ENCODE assay signal across 9 mouse cellular contexts in the genomic region with DNA sequence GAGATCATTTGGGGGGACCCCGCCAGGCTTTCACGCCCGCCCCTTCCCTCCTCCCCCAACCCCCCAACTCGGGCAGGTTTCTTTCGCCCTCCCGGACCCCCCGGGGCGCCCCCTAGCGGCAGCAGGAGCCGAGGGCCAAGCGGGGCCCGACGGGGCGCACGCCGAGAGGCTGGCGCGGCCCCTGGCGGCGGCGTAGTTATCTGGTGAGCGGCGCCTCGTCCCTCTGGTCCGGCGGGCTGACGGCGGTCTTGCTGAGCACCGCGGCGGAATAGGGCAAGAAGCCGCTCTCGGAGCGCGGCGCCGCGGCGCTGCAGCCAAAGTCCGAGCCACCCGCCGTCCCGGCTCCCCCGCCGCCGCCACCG. TPM values are rescaled to one million over a fixed set of nuclear protein-coding genes. Genes with fewer than 3 reads are reported as not detected.
DNase-seq lines count a peak whose midpoint lies in the region; ATAC-seq and TF ChIP-seq lines count a peak whose summit lies in the region.
"Had no signal": no experiment of that assay in that cellular context is flagged by ENCODE, and none has a peak within 500 bp of the region (broad histone marks: within the 10 kb centered on the region; RNA-seq: fewer than 3 reads in every experiment).

No protein-coding gene starts in this region.

- H3K36me3 ChIP-seq in embryonic facial prominence, embryonic 11.5 days (replicated peaks; ENCODE audit: control insufficient read depth, insufficient read depth, low read depth, low read length) = no peaks in the 10 kb centered on the region
- no peaks in the 10 kb centered on the region for H3K36me3 ChIP-seq in hindbrain, embryonic 10.5 days
- H3K36me3 ChIP-seq in liver, embryonic 12.5 days = no peaks in the 10 kb centered on the region

- peak overlapping the region; percentile 49; the same call in 1 of the 2 replicates for H3K4me2 ChIP-seq in embryonic facial prominence, embryonic 11.5 days (ENCODE audit: low read depth, low read length)
- H3K4me2 ChIP-seq in liver, embryonic 12.5 days = peak overlapping the region; percentile 55

- no peak for DNase-seq in left cerebral cortex, adult 2 months (ENCODE audit: extremely low spot score in 1 of 2, low spot score in 2 of 2)
- DNase-seq in left cerebral cortex, adult 18-20 months (ENCODE audit: low spot score in 2 of 2) = no peak
- DNase-seq in embryonic facial prominence, embryonic 11.5 days (ENCODE audit: low spot score) = peak; percentile 40
- DNase-seq in hindbrain, embryonic 10.5 days (ENCODE audit: low spot score) = no peak
- DNase-seq in retina, embryonic 14.5 days (ENCODE audit: low spot score) = peak; percentile 60
- DNase-seq in cerebellum, adult 11-12 months = no peak
- no peak for DNase-seq in natural killer cell, adult 2 months (ENCODE audit: low spot score in 2 of 2)

- peak; percentile 37 for TF ChIP-seq CTCF in left cerebral cortex, adult 2 months (IDR thresholded peaks at IDR 0.05)

- 1% methylated on average over 27 of the region's 47 CpGs for WGBS in embryonic facial prominence, embryonic 11.5 days
- WGBS in hindbrain, embryonic 10.5 days = under 1% methylated on average over 47 of the region's 47 CpGs
- WGBS in liver, embryonic 12.5 days (ENCODE audit: insufficient replicate concordance) = 4% methylated on average over 40 of the region's 47 CpGs

- H3K4me3 ChIP-seq in left cerebral cortex, adult 2 months = no peak overlapping the region
- H3K4me3 ChIP-seq in embryonic facial prominence, embryonic 11.5 days (ENCODE audit: low read depth, low read length) = peak overlapping the region; percentile 23
- H3K4me3 ChIP-seq in hindbrain, embryonic 10.5 days = peak overlapping the region; percentile 45
- H3K4me3 ChIP-seq in liver, embryonic 12.5 days = peak overlapping the region; percentile 36

- H3K27me3 ChIP-seq in embryonic facial prominence, embryonic 11.5 days (ENCODE audit: control insufficient read depth, insufficient read depth, low read length) = peaks cover 65% of the 10 kb centered on the region
- H3K27me3 ChIP-seq in hindbrain, embryonic 10.5 days (ENCODE audit: insufficient read depth, poor library complexity, severe bottlenecking) = peaks cover 100% of the 10 kb centered on the region
- peaks cover 90% of the 10 kb centered on the region for H3K27me3 ChIP-seq in liver, embryonic 12.5 days (replicated peaks)

- no peaks in the 10 kb centered on the region; the same call in 1 of the 2 replicates for H3K4me1 ChIP-seq in embryonic facial prominence, embryonic 11.5 days (ENCODE audit: control insufficient read depth, insufficient read depth, low read length)
- peaks cover 19% of the 10 kb centered on the region for H3K4me1 ChIP-seq in hindbrain, embryonic 10.5 days (replicated peaks)
- peaks cover 13% of the 10 kb centered on the region for H3K4me1 ChIP-seq in liver, embryonic 12.5 days

- intact Hi-C loops in left cerebral cortex, adult 2 months (cut with DNase I) = loop anchor here (5.0 to 10.0 kb wide), 4 partner anchors 57 to 1381 kb away; partner anchors contain the start of genes Gm28230, Hoxd3, Hoxd4 and Sp9

- no peak overlapping the region for H3K27ac ChIP-seq in left cerebral cortex, adult 2 months
- H3K27ac ChIP-seq in embryonic facial prominence, embryonic 11.5 days (replicated peaks; ENCODE audit: low read depth, low read length) = no peak overlapping the region
- H3K27ac ChIP-seq in hindbrain, embryonic 10.5 days = 0 out of 2 replicates have a peak overlapping the region, but pooled peaks have one; percentile 16
- no peak overlapping the region for H3K27ac ChIP-seq in liver, embryonic 12.5 days

- no peak for ATAC-seq in embryonic facial prominence, embryonic 11.5 days (replicated peaks; ENCODE audit: insufficient number of reproducible peaks, low FRiP score, low TSS enrichment, low read depth)
- no peak for ATAC-seq in liver, embryonic 12.5 days

- H3K9ac ChIP-seq in embryonic facial prominence, embryonic 11.5 days (replicated peaks; ENCODE audit: low read length) = no peak overlapping the region
- H3K9ac ChIP-seq in liver, embryonic 12.5 days = no peak overlapping the region

- H3K9me3 ChIP-seq in embryonic facial prominence, embryonic 11.5 days (replicated peaks; ENCODE audit: control insufficient read depth, low read length) = no peaks in the 10 kb centered on the region
- H3K9me3 ChIP-seq in hindbrain, embryonic 10.5 days = no peaks in the 10 kb centered on the region
- no peaks in the 10 kb centered on the region for H3K9me3 ChIP-seq in liver, embryonic 12.5 days (replicated peaks)

RNA-seq across cellular contexts. Expression of gene Evx2, which starts 4.0 kb away (rescaled TPM):
- not detected for total RNA-seq in left cerebral cortex, adult 2 months (2021)
- not detected for total RNA-seq in left cerebral cortex, adult 18-20 months (2021)
- polyA plus RNA-seq in embryonic facial prominence, embryonic 11.5 days (2014; fragmentation: Nextera tagmentation; extraction: Ambion mirVana) = 0.08 and 0.10 TPM in 2 replicates
- polyA plus RNA-seq in hindbrain, embryonic 10.5 days (2016; fragmentation: Nextera tagmentation; extraction: Ambion mirVana) = 0.19 and 0.47 TPM in 2 replicates
- polyA plus RNA-seq in liver, embryonic 12.5 days (2016; fragmentation: Nextera tagmentation; extraction: Ambion mirVana) = not detected in 2 replicates
- total RNA-seq: left cerebral cortex, postnatal 10 days had no signal

RNA-seq across cellular contexts. Expression of gene Hoxd13, which starts 12.7 kb away (rescaled TPM):
- not detected for total RNA-seq in left cerebral cortex, adult 2 months (2021)
- not detected for total RNA-seq in left cerebral cortex, adult 18-20 months (2021)
- polyA plus RNA-seq in embryonic facial prominence, embryonic 11.5 days (2014; fragmentation: Nextera tagmentation; extraction: Ambion mirVana) = not detected in 2 replicates
- polyA plus RNA-seq in hindbrain, embryonic 10.5 days (2016; fragmentation: Nextera tagmentation; extraction: Ambion mirVana) = not detected in 2 replicates
- polyA plus RNA-seq in liver, embryonic 12.5 days (2016; fragmentation: Nextera tagmentation; extraction: Ambion mirVana) = 0.10 TPM in 1 of 2 replicates, not detected in the other
- total RNA-seq: left cerebral cortex, postnatal 10 days had no signal

RNA-seq across cellular contexts. Expression of gene Hoxd12, which starts 19.4 kb away (rescaled TPM):
- not detected for total RNA-seq in left cerebral cortex, adult 2 months (2021)
- total RNA-seq in left cerebral cortex, adult 18-20 months (2021) = not detected
- polyA plus RNA-seq in embryonic facial prominence, embryonic 11.5 days (2014; fragmentation: Nextera tagmentation; extraction: Ambion mirVana) = not detected in 2 replicates
- polyA plus RNA-seq in hindbrain, embryonic 10.5 days (2016; fragmentation: Nextera tagmentation; extraction: Ambion mirVana) = not detected in 2 replicates
- polyA plus RNA-seq in liver, embryonic 12.5 days (2016; fragmentation: Nextera tagmentation; extraction: Ambion mirVana) = not detected in 2 replicates
- total RNA-seq: left cerebral cortex, postnatal 10 days had no signal

RNA-seq across cellular contexts. Expression of gene Hoxd11, which starts 24.0 kb away (rescaled TPM):
- not detected for total RNA-seq in left cerebral cortex, adult 2 months (2021)
- total RNA-seq in left cerebral cortex, adult 18-20 months (2021) = not detected
- polyA plus RNA-seq in embryonic facial prominence, embryonic 11.5 days (2014; fragmentation: Nextera tagmentation; extraction: Ambion mirVana) = not detected in 2 replicates
- not detected in 2 replicates for polyA plus RNA-seq in hindbrain, embryonic 10.5 days (2016; fragmentation: Nextera tagmentation; extraction: Ambion mirVana)
- not detected in 2 replicates for polyA plus RNA-seq in liver, embryonic 12.5 days (2016; fragmentation: Nextera tagmentation; extraction: Ambion mirVana)
- total RNA-seq: left cerebral cortex, postnatal 10 days had no signal

RNA-seq across cellular contexts. Expression of gene Hoxd10, which starts 36.3 kb away (rescaled TPM):
- total RNA-seq in left cerebral cortex, adult 2 months (2021) = not detected
- not detected for total RNA-seq in left cerebral cortex, adult 18-20 months (2021)
- not detected in 2 replicates for polyA plus RNA-seq in embryonic facial prominence, embryonic 11.5 days (2014; fragmentation: Nextera tagmentation; extraction: Ambion mirVana)
- polyA plus RNA-seq in hindbrain, embryonic 10.5 days (2016; fragmentation: Nextera tagmentation; extraction: Ambion mirVana) = not detected in 2 replicates
- not detected in 2 replicates for polyA plus RNA-seq in liver, embryonic 12.5 days (2016; fragmentation: Nextera tagmentation; extraction: Ambion mirVana)
- total RNA-seq: left cerebral cortex, postnatal 10 days had no signal

Comparison
In these comparisons a context has a peak if more than half of its experiments do, and no peak if none do; other contexts are left out.
1. DNase-seq: peak in embryonic facial prominence, embryonic 11.5 days (single experiment) and retina, embryonic 14.5 days (single experiment); none in left cerebral cortex, adult 2 months (0 of 2), left cerebral cortex, adult 18-20 months (0 of 2), hindbrain, embryonic 10.5 days (single experiment), cerebellum, adult 11-12 months (single experiment) and natural killer cell, adult 2 months (0 of 2).